Comparison of ENCODE assay signal across 10 mouse cellular contexts in genomic region chr16:34976630-34977029, GRCm38 (mm10). TPM values are rescaled to one million over a fixed set of nuclear protein-coding genes. Genes with fewer than 3 reads are reported as not detected.
DNase-seq lines count a peak whose midpoint lies in the region; ATAC-seq and TF ChIP-seq lines count a peak whose summit lies in the region.
"Had no signal": no experiment of that assay in that cellular context is flagged by ENCODE, and none has a peak within 500 bp of the region (broad histone marks: within the 10 kb centered on the region; RNA-seq: fewer than 3 reads in every experiment).

No protein-coding gene starts in this region.

- dilution Hi-C loops in CH12.LX (cut with MboI; ENCODE audit: extremely low pct_ligation_motif_present, extremely low pct_unique_long_range_greater_than_20kb, low sequenced_read_pairs) = no loop called here

- no peaks in the 10 kb centered on the region for H3K9me3 ChIP-seq in liver, postnatal 0 days (ENCODE audit: low read length)
- H3K9me3 ChIP-seq in liver, embryonic 11.5 days (ENCODE audit: control insufficient read depth, low read length) = no peaks in the 10 kb centered on the region
- H3K9me3 ChIP-seq in CH12.LX (replicated peaks; ENCODE audit: low read length) = no peaks in the 10 kb centered on the region
- H3K9me3 ChIP-seq: neural tube, embryonic 13.5 days had no signal

- H3K36me3 ChIP-seq in liver, postnatal 0 days (replicated peaks; ENCODE audit: insufficient read depth, low read length) = peaks cover 6% of the 10 kb centered on the region; the same call in 1 of the 2 replicates
- H3K36me3 ChIP-seq in liver, embryonic 11.5 days (ENCODE audit: control insufficient read depth, insufficient read depth, low read length) = no peaks in the 10 kb centered on the region
- H3K36me3 ChIP-seq in CH12.LX (replicated peaks in 1 of 2; ENCODE audit: control insufficient read depth in 1 of 2, insufficient read depth in 1 of 2, low read length in 1 of 2) = no peaks in the 10 kb centered on the region
- H3K36me3 ChIP-seq: neural tube, embryonic 13.5 days had no signal

- intact Hi-C loops in gastrocnemius, adult 2 months (cut with DNase I) = no loop called here
- intact Hi-C loops in gastrocnemius, postnatal 14 days (cut with DNase I; ENCODE audit: low total_unique reads) = no loop called here

- TF ChIP-seq CTCF in gastrocnemius, adult 2 months (IDR thresholded peaks at IDR 0.05) = peak; percentile 52
- TF ChIP-seq CTCF in liver, postnatal 0 days (IDR thresholded peaks at IDR 0.05; ENCODE audit: low read depth) = peak; percentile 65
- TF ChIP-seq CTCF in CH12.LX (conservative IDR thresholded peaks at IDR 0.05 in 1 of 2, IDR thresholded peaks at IDR 0.05 in 1 of 2; ENCODE audit: low read depth in 2 of 2, low read length in 2 of 2) = peak; percentile 51 to 71
- TF ChIP-seq CTCF in embryonic fibroblast, embryonic 13.5 days (IDR thresholded peaks at IDR 0.05; ENCODE audit: borderline replicate concordance, insufficient read depth, low read length) = peak; percentile 74

- 80% methylated on average over 13 of the region's 13 CpGs for WGBS in liver, postnatal 0 days (ENCODE audit: insufficient replicate concordance)
- WGBS in liver, embryonic 11.5 days = 75% methylated on average over 13 of the region's 13 CpGs

- TF ChIP-seq EP300 in liver, postnatal 0 days (IDR thresholded peaks at IDR 0.05; ENCODE audit: low read depth) = no peak
- TF ChIP-seq EP300 in CH12.LX (IDR thresholded peaks at IDR 0.05; ENCODE audit: low read length) = no peak

- no peak for DNase-seq in gastrocnemius, adult 2 months
- DNase-seq in gastrocnemius, postnatal 14 days = no peak
- peak; percentile 46 for DNase-seq in liver, postnatal 0 days
- no peak for DNase-seq in liver, embryonic 11.5 days (ENCODE audit: low spot score)
- DNase-seq in CH12.LX (ENCODE audit: extremely low read depth) = peak; percentile 31
- no peak for DNase-seq in urinary bladder, postnatal 14 days (ENCODE audit: low spot score)
- no peak for DNase-seq in heart, adult 8-10 months (ENCODE audit: low spot score)
- DNase-seq: gastrocnemius, postnatal 10 days had no signal

- no peaks in the 10 kb centered on the region for H3K27me3 ChIP-seq in liver, postnatal 0 days (ENCODE audit: insufficient read depth, low read length)
- H3K27me3 ChIP-seq in liver, embryonic 11.5 days (replicated peaks; ENCODE audit: control insufficient read depth, insufficient read depth, low read length) = no peaks in the 10 kb centered on the region
- H3K27me3 ChIP-seq in CH12.LX (replicated peaks) = peaks cover 73% of the 10 kb centered on the region
- H3K27me3 ChIP-seq: neural tube, embryonic 13.5 days had no signal

- TF ChIP-seq RAD21 in CH12.LX (IDR thresholded peaks at IDR 0.05; ENCODE audit: low read depth, low read length) = peak; percentile 23

- in situ Hi-C loops in CH12.LX (cut with MboI; ENCODE audit: low pct_ligation_motif_present, low pct_unique_long_range_greater_than_20kb, low sequenced_read_pairs) = no loop called here

- no peak overlapping the region for H3K27ac ChIP-seq in gastrocnemius, adult 2 months
- no peak overlapping the region for H3K27ac ChIP-seq in liver, postnatal 0 days (ENCODE audit: low read depth)
- no peak overlapping the region for H3K27ac ChIP-seq in liver, embryonic 11.5 days (ENCODE audit: low read depth, low read length)
- H3K27ac ChIP-seq in CH12.LX (ENCODE audit: insufficient read depth, low read depth) = no peak overlapping the region
- no peak overlapping the region for H3K27ac ChIP-seq in embryonic fibroblast, embryonic 13.5 days (ENCODE audit: insufficient read depth, low read length)
- H3K27ac ChIP-seq: neural tube, embryonic 13.5 days had no signal

- H3K9ac ChIP-seq in liver, postnatal 0 days (replicated peaks) = no peak overlapping the region
- H3K9ac ChIP-seq in liver, embryonic 11.5 days (ENCODE audit: low read depth, low read length) = no peak overlapping the region
- no peak overlapping the region for H3K9ac ChIP-seq in CH12.LX (ENCODE audit: insufficient read depth, low read depth)
- H3K9ac ChIP-seq: neural tube, embryonic 13.5 days had no signal

- peaks cover 5% of the 10 kb centered on the region for H3K4me1 ChIP-seq in liver, postnatal 0 days (ENCODE audit: insufficient read depth)
- H3K4me1 ChIP-seq in liver, embryonic 11.5 days (replicated peaks; ENCODE audit: control insufficient read depth, insufficient read depth, low read length) = no peaks in the 10 kb centered on the region
- peaks cover 5 to 6% of the 10 kb centered on the region in 2 experiments; a peak in 3 of 4 replicates for H3K4me1 ChIP-seq in CH12.LX (ENCODE audit: control insufficient read depth in 1 of 2, insufficient read depth in 2 of 2)
- H3K4me1 ChIP-seq in embryonic fibroblast, embryonic 13.5 days (ENCODE audit: control insufficient read depth, insufficient read depth, low read length) = no peaks in the 10 kb centered on the region
- H3K4me1 ChIP-seq: neural tube, embryonic 13.5 days had no signal

- no peak for ATAC-seq in liver, postnatal 0 days
- ATAC-seq in liver, embryonic 11.5 days (replicated peaks; ENCODE audit: low FRiP score) = no peak

- H3K4me2 ChIP-seq in liver, postnatal 0 days (ENCODE audit: low read depth, low read length) = no peak overlapping the region
- H3K4me2 ChIP-seq in liver, embryonic 11.5 days = no peak overlapping the region
- H3K4me2 ChIP-seq in CH12.LX (ENCODE audit: insufficient read depth, low read depth, poor library complexity, severe bottlenecking) = no peak overlapping the region
- H3K4me2 ChIP-seq: neural tube, embryonic 13.5 days had no signal

- no peaks in the 10 kb centered on the region for H3K79me2 ChIP-seq in CH12.LX (replicated peaks; ENCODE audit: control insufficient read depth, extremely low read depth, insufficient read depth, poor library complexity, severe bottlenecking)

- TF ChIP-seq POLR2A in CH12.LX (IDR thresholded peaks at IDR 0.05; ENCODE audit: low read depth, low read length) = no peak
- TF ChIP-seq POLR2A in embryonic fibroblast, embryonic 13.5 days (IDR thresholded peaks at IDR 0.05; ENCODE audit: low read depth, low read length) = no peak

- no peak overlapping the region for H3K4me3 ChIP-seq in gastrocnemius, adult 2 months
- no peak overlapping the region for H3K4me3 ChIP-seq in liver, postnatal 0 days (ENCODE audit: low read depth, low read length)
- no peak overlapping the region for H3K4me3 ChIP-seq in liver, embryonic 11.5 days (ENCODE audit: low read depth, low read length)
- no peak overlapping the region for H3K4me3 ChIP-seq in CH12.LX (replicated peaks in 1 of 3; ENCODE audit: low read depth in 2 of 3, low read length in 2 of 3, poor library complexity in 1 of 3)
- H3K4me3 ChIP-seq in embryonic fibroblast, embryonic 13.5 days (ENCODE audit: insufficient read depth, low read length) = no peak overlapping the region
- H3K4me3 ChIP-seq: neural tube, embryonic 13.5 days had no signal

TF ChIP-seq in CH12.LX, 34 proteins besides CTCF, POLR2A, EP300 and RAD21:
- TF ChIP-seq E2F4 (IDR thresholded peaks at IDR 0.05; ENCODE audit: insufficient replicate concordance, low read depth, low read length) (no peak), IRF4 (IDR thresholded peaks at IDR 0.05; ENCODE audit: low read depth, low read length) (no peak), ZC3H11A (IDR thresholded peaks at IDR 0.05; ENCODE audit: low read depth, low read length) (no peak), ZMIZ1 (IDR thresholded peaks at IDR 0.05; ENCODE audit: low read depth, low read length) (no peak), POLR2AphosphoS2 (IDR thresholded peaks at IDR 0.05; ENCODE audit: low read depth, low read length) (no peak), SMC3 (IDR thresholded peaks at IDR 0.05; ENCODE audit: low read depth, low read length) (peak; percentile 41), ZNF384 (IDR thresholded peaks at IDR 0.05; ENCODE audit: low read depth, low read length) (no peak), NRF1 (IDR thresholded peaks at IDR 0.05; ENCODE audit: low read depth, low read length) (no peak), ELF1 (IDR thresholded peaks at IDR 0.05; ENCODE audit: low read depth, low read length) (no peak), CHD1 (IDR thresholded peaks at IDR 0.05; ENCODE audit: low read depth, low read length) (no peak), UBTF (IDR thresholded peaks at IDR 0.05; ENCODE audit: low read depth, low read length) (no peak), PAX5 (IDR thresholded peaks at IDR 0.05; ENCODE audit: low read length) (no peak), BHLHE40 (IDR thresholded peaks at IDR 0.05; ENCODE audit: low read depth, low read length) (0 out of 2 replicates have a peak, but pooled peaks have one; percentile 17), KAT2A (IDR thresholded peaks at IDR 0.05; ENCODE audit: insufficient replicate concordance, low read length) (no peak), MAZ (IDR thresholded peaks at IDR 0.05; ENCODE audit: low read depth, low read length) (no peak), MAFK (IDR thresholded peaks at IDR 0.05; ENCODE audit: insufficient replicate concordance, low read length) (no peak), ZKSCAN1 (IDR thresholded peaks at IDR 0.05; ENCODE audit: borderline replicate concordance, low read depth, low read length) (no peak)
TF ChIP-seq in CH12.LX: peak in this region for 2.

RNA-seq across cellular contexts. Expression of gene Hacd2, which starts 45.6 kb away (rescaled TPM):
- total RNA-seq in gastrocnemius, adult 2 months (2021) = 1 to 10 TPM; 1.8 TPM
- total RNA-seq in gastrocnemius, postnatal 14 days (2021) = 1 to 10 TPM; 2.3 to 3.5 TPM
- 138 and 154 TPM in 2 replicates for polyA plus RNA-seq in liver, postnatal 0 days (2015; fragmentation: Nextera tagmentation; extraction: Ambion mirVana)
- polyA plus RNA-seq in liver, embryonic 11.5 days (2014; fragmentation: Nextera tagmentation; extraction: Ambion mirVana) = 49.1 and 50.2 TPM in 2 replicates
- total RNA-seq in CH12.LX (2012; rRNA removed) (33.2 and 50.3 TPM in 2 replicates), CH12.LX (2014; rRNA removed) (30.1 and 49.7 TPM in 2 replicates)
- polyA plus RNA-seq in CH12.LX (2012; ENCODE audit: insufficient read length, low read depth) = 133 and 135 TPM in 2 replicates
- 30.9 and 47.2 TPM in 2 replicates for polyA plus RNA-seq in embryonic fibroblast, embryonic 13.5 days (2011; ENCODE audit: insufficient read length, low read depth, missing spikeins)
- total RNA-seq in heart, adult 8-10 months (2022) = 1 to 10 TPM; 5.2 to 9.7 (median 8.3) TPM

Comparison
In these comparisons a context has a peak if more than half of its experiments do, and no peak if none do; other contexts are left out.
1. DNase-seq: peak in liver, postnatal 0 days (single experiment) and CH12.LX (single experiment); none in gastrocnemius, adult 2 months (single experiment), gastrocnemius, postnatal 14 days (single experiment), liver, embryonic 11.5 days (single experiment), urinary bladder, postnatal 14 days (single experiment) and heart, adult 8-10 months (single experiment).
2. Peak in every context shown above with its lines, with median percentiles within 50 percentile points of each other: CTCF ChIP-seq.